Mouse (Mus musculus) forebrain, embryonic 11.5 days (tissue): ENCODE data around the gene Prss21. TPM values are rescaled to one million over a fixed set of nuclear protein-coding genes. Genes with fewer than 3 reads are reported as not detected.

ENCODE experiments used
- ATAC-seq: fragments of 200-750 bp; cut with Nextera tagmentation; replicated peaks from 2 replicates; pipeline ENCODE4 v1.8.0; 2017; ENCODE audit warnings: moderate TSS enrichment; ENCODE audit not compliant: low FRiP score
- DNase-seq: peaks from one replicate; pipeline ENCODE4 v3.0.0-alpha.2; 2017; ENCODE audit warnings: low spot score
- H3K27ac ChIP-seq: fragments of 300-500 bp; sonication (generic); 2 replicates; pipeline ENCODE4 v1.5.1; 2014; ENCODE audit warnings: low read depth, low read length
- H3K27me3 ChIP-seq: fragments of 300-500 bp; sonication (generic); 2 replicates; pipeline ENCODE4 v1.6.1; 2014; ENCODE audit warnings: mild to moderate bottlenecking, low read length, mixed read lengths; ENCODE audit not compliant: control insufficient read depth, insufficient read depth
- H3K36me3 ChIP-seq: fragments of 300-500 bp; sonication (generic); 2 replicates; pipeline ENCODE4 v1.6.1; 2014; ENCODE audit warnings: mild to moderate bottlenecking, low read length, moderate library complexity, mixed read lengths; ENCODE audit not compliant: control insufficient read depth, insufficient read depth
- H3K4me1 ChIP-seq: fragments of 300-500 bp; sonication (generic); replicated peaks from 2 replicates; pipeline ENCODE4 v1.6.1; 2014; ENCODE audit warnings: low read length, mixed read lengths; ENCODE audit not compliant: control insufficient read depth, insufficient read depth
- H3K4me2 ChIP-seq: fragments of 300-500 bp; sonication (generic); 2 replicates; pipeline ENCODE4 v1.6.1; 2014; ENCODE audit warnings: low read depth, mild to moderate bottlenecking, low read length, moderate library complexity, mixed read lengths; ENCODE audit not compliant: severe bottlenecking
- H3K4me3 ChIP-seq: fragments of 300-500 bp; sonication (generic); 2 replicates; pipeline ENCODE4 v1.5.1; 2014; ENCODE audit warnings: low read depth, low read length
- H3K9ac ChIP-seq: fragments of 300-500 bp; sonication (generic); 2 replicates; pipeline ENCODE4 v1.6.1; 2014; ENCODE audit warnings: low read length
- H3K9me3 ChIP-seq: fragments of 300-500 bp; sonication (generic); 2 replicates; pipeline ENCODE4 v1.6.1; 2016; ENCODE audit warnings: low read length, mixed read lengths; ENCODE audit not compliant: control insufficient read depth
- WGBS: fragments of 180-500 bp; shearing (Covaris S2); extraction: QIAGEN DNeasy Blood & Tissue Kit; methylation state at CpG from one replicate; pipeline ENCODE4 v1.1.7; 2014; 5-methylcytosine and 5-hydroxymethylcytosine counted together
- polyA plus RNA-seq: library from polyadenylated mRNA; unstranded; fragments of >200 nt; fragmentation: Nextera tagmentation; extraction: Ambion mirVana; gene quantifications from 2 replicates; pipeline ENCODE4 v1.2.1, GENCODE M21; 2014

The Prss21 gene
- polyA plus RNA-seq, 1 experiment from 2014 or later = not detected

- ATAC-seq (peak; percentile 81), DNase-seq (peak; percentile 84)
- Histone ChIP-seq H3K9ac (peak overlapping the region; percentile 67), H3K4me3 (peak overlapping the region; percentile 45), H3K9me3 (no peaks in the 10 kb centered on the region), H3K27me3 (no peaks in the 10 kb centered on the region; the same call in 1 of the 2 replicates), H3K27ac (peak overlapping the region; percentile 8), H3K4me2 (peak overlapping the region; percentile 65), H3K36me3 (peaks cover 25% of the 10 kb centered on the region; the same call in 1 of the 2 replicates), H3K4me1 (peaks cover 8% of the 10 kb centered on the region; the same call in 1 of the 2 replicates)
- under 1% methylated on average over 47 of the region's 47 CpGs for WGBS
These were observed 39.4 kb upstream of the Prss21 start for GRCm38 (mm10) chr17:23828271-23829001.

- H3K9me3 ChIP-seq = no peaks in the 10 kb centered on the region
These were observed 38.7 kb upstream of the Prss21 start, which contains the start of gene Elob for GRCm38 (mm10) chr17:23829064-23829619. TSS of gene Elob (minus strand) at chr17:23829136.

GRCm38 (mm10) chr17:23831201-23831600 is 36.7 kb upstream of the Prss21 start:
- no peaks in the 10 kb centered on the region for H3K9me3 ChIP-seq
- H3K27ac ChIP-seq = no peak overlapping the region
- H3K4me3 ChIP-seq = no peak overlapping the region
- H3K36me3 ChIP-seq = peaks cover 3% of the 10 kb centered on the region; the same call in 1 of the 2 replicates
- H3K4me1 ChIP-seq = peaks cover 8% of the 10 kb centered on the region; the same call in 1 of the 2 replicates
- H3K27me3 ChIP-seq = no peaks in the 10 kb centered on the region; the same call in 1 of the 2 replicates
- no peak overlapping the region for H3K4me2 ChIP-seq
- WGBS = 93% methylated on average over 1 of the region's 1 CpGs
- DNase-seq (no peak), ATAC-seq (no peak)
- no peak overlapping the region for H3K9ac ChIP-seq

More at GRCm38 (mm10) chr17:23829064-23829619, 38.7 kb upstream of the Prss21 start, which contains the start of gene Elob:
- WGBS = 1% methylated on average over 40 of the region's 42 CpGs
- peak within 1 kb of the TSS; percentile 45 for H3K4me3 ChIP-seq
- H3K27me3 ChIP-seq = no peaks in the 10 kb centered on the region; the same call in 1 of the 2 replicates
- peak within 1 kb of the TSS; percentile 85 for H3K27ac ChIP-seq
- ATAC-seq (peak; percentile 93), DNase-seq (peak; percentile 95)
- H3K36me3 ChIP-seq = peaks cover 20% of the 10 kb centered on the region; the same call in 1 of the 2 replicates
- H3K4me2 ChIP-seq = peak within 1 kb of the TSS; percentile 65
- H3K4me1 ChIP-seq = peaks cover 8% of the 10 kb centered on the region; the same call in 1 of the 2 replicates
- peak within 1 kb of the TSS; percentile 67 for H3K9ac ChIP-seq

GRCm38 (mm10) chr17:23836006-23836575 is 31.8 kb upstream of the Prss21 start, which contains the start of gene Prss33:
TSS of gene Prss33 (minus strand) at chr17:23836056.
- Histone ChIP-seq H3K27ac (no peak within 1 kb of the TSS), H3K4me1 (no peaks in the 10 kb centered on the region), H3K27me3 (no peaks in the 10 kb centered on the region; the same call in 1 of the 2 replicates), H3K4me3 (no peak within 1 kb of the TSS), H3K9ac (no peak within 1 kb of the TSS), H3K9me3 (no peaks in the 10 kb centered on the region), H3K4me2 (no peak within 1 kb of the TSS), H3K36me3 (no peaks in the 10 kb centered on the region)
- no peak for DNase-seq
- no peak for ATAC-seq
- WGBS = 49% methylated on average over 8 of the region's 8 CpGs

- H3K27ac ChIP-seq = no peak overlapping the region
- H3K4me1 ChIP-seq = no peaks in the 10 kb centered on the region
- 29% methylated on average over 4 of the region's 4 CpGs for WGBS
- no peak overlapping the region for H3K9ac ChIP-seq
- no peaks in the 10 kb centered on the region for H3K9me3 ChIP-seq
- H3K36me3 ChIP-seq = no peaks in the 10 kb centered on the region
- no peak overlapping the region for H3K4me3 ChIP-seq
- peak; percentile 71 for DNase-seq
- no peaks in the 10 kb centered on the region for H3K27me3 ChIP-seq
- H3K4me2 ChIP-seq = no peak overlapping the region
- no peak for ATAC-seq
These were observed 26.7 kb upstream of the Prss21 start for GRCm38 (mm10) chr17:23841145-23841544.

- 41% methylated on average over 23 of the region's 23 CpGs for WGBS
These were observed 24.6 kb upstream of the Prss21 start for GRCm38 (mm10) chr17:23843141-23843811.

GRCm38 (mm10) chr17:23843812-23844273 is 24.0 kb upstream of the Prss21 start, which contains the start of the genes Prss32 and Prss41:
TSS of gene Prss32 (plus strand) at chr17:23843855.
TSS of gene Prss41 (minus strand) at chr17:23844172.
- no peak within 1 kb of the TSS for H3K27ac ChIP-seq
- no peaks in the 10 kb centered on the region for H3K9me3 ChIP-seq
- DNase-seq = peak; percentile 84
- peak within 1 kb of the TSS; percentile 28; the same call in 1 of the 2 replicates for H3K4me2 ChIP-seq
- peak; percentile 58; the same call in 1 of the 2 replicates for ATAC-seq
- no peaks in the 10 kb centered on the region for H3K4me1 ChIP-seq
- 11% methylated on average over 19 of the region's 19 CpGs for WGBS
- H3K27me3 ChIP-seq = no peaks in the 10 kb centered on the region
- H3K36me3 ChIP-seq = no peaks in the 10 kb centered on the region
- H3K9ac ChIP-seq = no peak within 1 kb of the TSS
- H3K4me3 ChIP-seq = peak within 1 kb of the TSS; percentile 14

More at GRCm38 (mm10) chr17:23843141-23843811, 24.6 kb upstream of the Prss21 start:
- no peak overlapping the region for H3K27ac ChIP-seq
- DNase-seq = peak; percentile 67
- H3K9me3 ChIP-seq = no peaks in the 10 kb centered on the region
- H3K27me3 ChIP-seq = no peaks in the 10 kb centered on the region
- peak overlapping the region; percentile 28; the same call in 1 of the 2 replicates for H3K4me2 ChIP-seq
- H3K4me3 ChIP-seq = peak overlapping the region; percentile 14; the same call in 1 of the 2 replicates
- H3K9ac ChIP-seq = no peak overlapping the region
- no peaks in the 10 kb centered on the region for H3K4me1 ChIP-seq
- peak; percentile 46 for ATAC-seq
- H3K36me3 ChIP-seq = no peaks in the 10 kb centered on the region

GRCm38 (mm10) chr17:23850028-23850427 is 17.8 kb upstream of the Prss21 start:
- DNase-seq (no peak), ATAC-seq (no peak)
- Histone ChIP-seq H3K4me3 (no peak overlapping the region), H3K36me3 (no peaks in the 10 kb centered on the region), H3K27me3 (no peaks in the 10 kb centered on the region), H3K4me1 (no peaks in the 10 kb centered on the region), H3K9ac (no peak overlapping the region), H3K9me3 (no peaks in the 10 kb centered on the region), H3K27ac (no peak overlapping the region), H3K4me2 (no peak overlapping the region)
- WGBS = 58% methylated on average over 2 of the region's 2 CpGs
